Mouse (Mus musculus): Measurements from ENCODE around the gene Stac. TPM values are rescaled to one million over a fixed set of nuclear protein-coding genes. Genes with fewer than 3 reads are reported as not detected.

Stac gene
- polyA plus RNA-seq, 1 experiment: not detected

DNA sequence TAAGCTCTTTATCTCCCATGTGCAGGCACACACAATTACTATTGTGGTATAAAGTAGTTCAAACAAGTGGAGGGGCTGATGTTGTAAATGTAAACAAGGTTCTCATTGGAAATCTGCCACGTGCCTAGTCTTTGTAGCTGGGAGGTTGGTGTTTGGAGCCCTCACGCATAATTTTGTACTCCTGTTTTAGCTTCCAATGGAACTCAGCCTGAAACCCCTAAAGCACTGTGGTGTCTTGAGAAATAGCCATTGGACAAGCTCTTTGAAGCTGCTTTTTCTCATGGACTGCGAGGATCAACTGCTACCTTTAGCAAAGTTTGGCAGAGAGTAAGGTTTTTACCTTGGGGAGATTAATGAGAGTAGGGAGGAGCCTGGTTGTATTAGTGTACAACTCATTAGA lies 24.3 kb upstream of the Stac start:
- Histone ChIP-seq H3K4me3 (replicated peaks; ENCODE audit: control insufficient read depth, low read depth, low read length) (no peak overlapping the region), H3K4me1 (ENCODE audit: control insufficient read depth, insufficient read depth, low read length) (no peaks in the 10 kb centered on the region), H3K27ac (ENCODE audit: control insufficient read depth, insufficient read depth, low read depth, low read length, poor library complexity) (no peak overlapping the region)
- WGBS: 71% methylated on average over 3 of the region's 3 CpGs
- no peak for TF ChIP-seq POLR2A (IDR thresholded peaks at IDR 0.05; ENCODE audit: borderline replicate concordance, control insufficient read depth, low read depth, low read length)
- no peak for TF ChIP-seq CTCF (IDR thresholded peaks at IDR 0.05; ENCODE audit: control insufficient read depth, insufficient read depth, low read length)

DNA sequence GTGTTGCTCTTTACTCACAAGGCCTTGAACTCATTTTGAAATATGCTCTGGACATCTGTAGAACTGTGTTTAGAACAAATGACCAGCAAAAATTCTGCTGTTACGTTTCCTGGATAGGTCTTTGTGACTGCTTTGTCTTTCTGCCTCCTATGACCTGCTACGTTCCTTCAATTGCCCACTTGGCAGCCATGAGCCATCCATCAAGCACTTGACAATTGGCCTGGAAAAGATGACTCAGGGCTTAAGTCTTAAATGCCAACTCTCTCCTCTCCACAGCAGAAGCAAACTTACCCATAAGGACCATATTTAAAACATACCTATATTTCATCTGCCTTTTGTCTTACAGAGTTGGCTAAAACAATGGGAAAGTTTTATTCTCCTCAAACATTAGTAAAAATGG lies 10.0 kb upstream of the Stac start:
- WGBS: 57% methylated on average over 2 of the region's 2 CpGs
- Histone ChIP-seq H3K4me3 (replicated peaks; ENCODE audit: control insufficient read depth, low read depth, low read length) (no peak overlapping the region), H3K4me1 (ENCODE audit: control insufficient read depth, insufficient read depth, low read length) (no peaks in the 10 kb centered on the region), H3K27ac (ENCODE audit: control insufficient read depth, insufficient read depth, low read depth, low read length, poor library complexity) (no peak overlapping the region)
- no peak for TF ChIP-seq POLR2A (IDR thresholded peaks at IDR 0.05; ENCODE audit: borderline replicate concordance, control insufficient read depth, low read depth, low read length)
- no peak for TF ChIP-seq CTCF (IDR thresholded peaks at IDR 0.05; ENCODE audit: control insufficient read depth, insufficient read depth, low read length)

DNA sequence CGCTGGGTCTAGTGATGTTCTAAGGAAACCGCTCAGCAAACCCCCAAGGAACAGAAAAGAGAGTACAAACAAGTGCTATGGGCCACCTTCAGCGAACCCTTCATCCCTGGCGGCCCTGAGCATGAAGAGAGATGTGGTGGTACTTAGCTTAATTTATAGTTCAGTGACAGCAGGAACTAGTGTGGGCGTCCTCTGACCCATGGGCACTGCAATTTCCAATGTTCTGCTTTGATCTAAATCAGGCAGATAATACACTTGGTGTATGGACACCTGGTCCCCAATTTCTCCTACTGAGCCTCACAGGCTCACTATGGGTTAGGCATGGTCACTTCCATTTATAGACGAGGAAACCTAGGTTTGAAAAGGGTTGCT lies 322 bp upstream of the Stac start:
- Histone ChIP-seq H3K4me1 (ENCODE audit: control insufficient read depth, insufficient read depth, low read length) (no peaks in the 10 kb centered on the region), H3K4me3 (replicated peaks; ENCODE audit: control insufficient read depth, low read depth, low read length) (no peak overlapping the region), H3K27ac (ENCODE audit: control insufficient read depth, insufficient read depth, low read depth, low read length, poor library complexity) (no peak overlapping the region)
- WGBS: 3% methylated on average over 6 of the region's 6 CpGs
- TF ChIP-seq POLR2A (IDR thresholded peaks at IDR 0.05; ENCODE audit: borderline replicate concordance, control insufficient read depth, low read depth, low read length): no peak
- no peak for TF ChIP-seq CTCF (IDR thresholded peaks at IDR 0.05; ENCODE audit: control insufficient read depth, insufficient read depth, low read length)

- Histone ChIP-seq H3K4me3 (replicated peaks; ENCODE audit: control insufficient read depth, low read depth, low read length) (no peak overlapping the region), H3K27ac (ENCODE audit: control insufficient read depth, insufficient read depth, low read depth, low read length, poor library complexity) (no peak overlapping the region), H3K4me1 (ENCODE audit: control insufficient read depth, insufficient read depth, low read length) (no peaks in the 10 kb centered on the region)
- 76% methylated on average over 11 of the region's 11 CpGs for WGBS
- TF ChIP-seq CTCF (IDR thresholded peaks at IDR 0.05; ENCODE audit: control insufficient read depth, insufficient read depth, low read length) (no peak), POLR2A (IDR thresholded peaks at IDR 0.05; ENCODE audit: borderline replicate concordance, control insufficient read depth, low read depth, low read length) (no peak)
Measured at GRCm38 (mm10) chr9:111689146-111689545, 1.0 kb downstream of the Stac start.

- TF ChIP-seq CTCF (IDR thresholded peaks at IDR 0.05; ENCODE audit: control insufficient read depth, insufficient read depth, low read length) (no peak), POLR2A (IDR thresholded peaks at IDR 0.05; ENCODE audit: borderline replicate concordance, control insufficient read depth, low read depth, low read length) (no peak)
- H3K4me1 ChIP-seq (ENCODE audit: control insufficient read depth, insufficient read depth, low read length): no peaks in the 10 kb centered on the region
- H3K4me3 ChIP-seq (replicated peaks; ENCODE audit: control insufficient read depth, low read depth, low read length): no peak overlapping the region
- 54% methylated on average over 2 of the region's 2 CpGs for WGBS
- no peak overlapping the region for H3K27ac ChIP-seq (ENCODE audit: control insufficient read depth, insufficient read depth, low read depth, low read length, poor library complexity)
Measured at GRCm38 (mm10) chr9:111684170-111684569, 6.0 kb downstream of the Stac start.

GRCm38 (mm10) chr9:111679516-111679915 lies 10.6 kb downstream of the Stac start:
- Histone ChIP-seq H3K4me3 (replicated peaks; ENCODE audit: control insufficient read depth, low read depth, low read length) (no peak overlapping the region), H3K27ac (ENCODE audit: control insufficient read depth, insufficient read depth, low read depth, low read length, poor library complexity) (no peak overlapping the region), H3K4me1 (ENCODE audit: control insufficient read depth, insufficient read depth, low read length) (no peaks in the 10 kb centered on the region)
- TF ChIP-seq POLR2A (IDR thresholded peaks at IDR 0.05; ENCODE audit: borderline replicate concordance, control insufficient read depth, low read depth, low read length): no peak
- no peak for TF ChIP-seq CTCF (IDR thresholded peaks at IDR 0.05; ENCODE audit: control insufficient read depth, insufficient read depth, low read length)
- WGBS: 8% methylated on average over 2 of the region's 2 CpGs

DNA sequence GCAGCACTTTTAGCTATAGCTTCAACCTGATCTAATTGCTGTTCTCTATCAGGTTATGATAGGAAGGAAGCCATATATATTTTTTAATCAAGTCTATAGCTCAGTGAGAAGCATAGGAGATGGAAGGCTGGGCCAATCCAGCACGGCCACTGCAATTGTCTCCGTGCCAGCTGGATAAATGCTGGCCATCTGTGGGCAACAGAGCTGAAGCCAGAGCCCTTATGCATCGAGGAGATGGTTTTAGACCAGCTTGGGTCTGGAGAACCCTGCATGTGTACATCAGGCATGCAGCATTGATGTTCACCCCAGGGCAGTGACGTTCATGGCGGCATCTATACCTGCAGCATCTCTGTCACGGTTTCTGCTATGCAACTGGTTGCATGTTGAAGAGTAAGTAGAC lies 20.3 kb downstream of the Stac start:
- no peak overlapping the region for H3K4me3 ChIP-seq (replicated peaks; ENCODE audit: control insufficient read depth, low read depth, low read length)
- WGBS: 76% methylated on average over 6 of the region's 6 CpGs
- TF ChIP-seq POLR2A (IDR thresholded peaks at IDR 0.05; ENCODE audit: borderline replicate concordance, control insufficient read depth, low read depth, low read length): no peak
- no peak for TF ChIP-seq CTCF (IDR thresholded peaks at IDR 0.05; ENCODE audit: control insufficient read depth, insufficient read depth, low read length)
- H3K27ac ChIP-seq (ENCODE audit: control insufficient read depth, insufficient read depth, low read depth, low read length, poor library complexity): no peak overlapping the region
- no peaks in the 10 kb centered on the region for H3K4me1 ChIP-seq (ENCODE audit: control insufficient read depth, insufficient read depth, low read length)

- Histone ChIP-seq H3K4me1 (ENCODE audit: control insufficient read depth, insufficient read depth, low read length) (no peaks in the 10 kb centered on the region; the same call in 1 of the 2 replicates), H3K4me3 (replicated peaks; ENCODE audit: control insufficient read depth, low read depth, low read length) (no peak overlapping the region), H3K27ac (ENCODE audit: control insufficient read depth, insufficient read depth, low read depth, low read length, poor library complexity) (no peak overlapping the region)
- 83% methylated on average over 4 of the region's 4 CpGs for WGBS
- no peak for TF ChIP-seq POLR2A (IDR thresholded peaks at IDR 0.05; ENCODE audit: borderline replicate concordance, control insufficient read depth, low read depth, low read length)
- no peak for TF ChIP-seq CTCF (IDR thresholded peaks at IDR 0.05; ENCODE audit: control insufficient read depth, insufficient read depth, low read length)
Measured at GRCm38 (mm10) chr9:111655066-111655465, 35.1 kb downstream of the Stac start.

GRCm38 (mm10) chr9:111644228-111644627 lies 45.9 kb downstream of the Stac start:
- TF ChIP-seq POLR2A (IDR thresholded peaks at IDR 0.05; ENCODE audit: borderline replicate concordance, control insufficient read depth, low read depth, low read length) (no peak), CTCF (IDR thresholded peaks at IDR 0.05; ENCODE audit: control insufficient read depth, insufficient read depth, low read length) (no peak)
- Histone ChIP-seq H3K4me3 (replicated peaks; ENCODE audit: control insufficient read depth, low read depth, low read length) (no peak overlapping the region), H3K4me1 (ENCODE audit: control insufficient read depth, insufficient read depth, low read length) (no peaks in the 10 kb centered on the region), H3K27ac (ENCODE audit: control insufficient read depth, insufficient read depth, low read depth, low read length, poor library complexity) (no peak overlapping the region)
- 64% methylated on average over 4 of the region's 4 CpGs for WGBS
